Mouse (Mus musculus) kidney, embryonic 15.5 days (tissue): Measurements from ENCODE around the gene Pbxip1. TPM values are rescaled to one million over a fixed set of nuclear protein-coding genes. Genes with fewer than 3 reads are reported as not detected.

Source experiments
- ATAC-seq: fragments of 200-750 bp; cut with Nextera tagmentation; replicated peaks from 2 replicates; pipeline ENCODE4 v1.8.0; 2017; ENCODE audit warnings: moderate TSS enrichment; ENCODE audit not compliant: low FRiP score
- H3K27ac ChIP-seq: fragments of 300-500 bp; sonication (generic); 2 replicates; pipeline ENCODE4 v1.5.1; 2015; ENCODE audit warnings: mild to moderate bottlenecking, inconsistent platforms
- H3K27me3 ChIP-seq: fragments of 300-500 bp; sonication (generic); 2 replicates; pipeline ENCODE4 v1.6.1; 2015; ENCODE audit warnings: inconsistent platforms
- H3K36me3 ChIP-seq: fragments of 300-500 bp; sonication (generic); 2 replicates; pipeline ENCODE4 v1.6.1; 2015; ENCODE audit warnings: inconsistent platforms
- H3K4me1 ChIP-seq: fragments of 300-500 bp; sonication (generic); 2 replicates; pipeline ENCODE4 v1.6.1; 2015; ENCODE audit warnings: inconsistent platforms
- H3K4me2 ChIP-seq: fragments of 300-500 bp; sonication (generic); 2 replicates; pipeline ENCODE4 v1.6.1; 2015; ENCODE audit warnings: moderate library complexity, mild to moderate bottlenecking, inconsistent platforms
- H3K4me3 ChIP-seq: fragments of 300-500 bp; sonication (generic); replicated peaks from 2 replicates; pipeline ENCODE4 v1.5.1; 2015; ENCODE audit warnings: mild to moderate bottlenecking, inconsistent platforms
- H3K9ac ChIP-seq: fragments of 300-500 bp; sonication (generic); 2 replicates; pipeline ENCODE4 v1.6.1; 2015; ENCODE audit warnings: mild to moderate bottlenecking, inconsistent platforms
- H3K9me3 ChIP-seq: fragments of 300-500 bp; sonication (generic); replicated peaks from 2 replicates; pipeline ENCODE4 v1.6.1; 2016; ENCODE audit warnings: inconsistent platforms
- WGBS: fragments of 180-500 bp; shearing (Covaris S2); methylation state at CpG from one replicate; pipeline ENCODE4 v1.1.7; 2015; ENCODE audit warnings: mixed read lengths; 5-methylcytosine and 5-hydroxymethylcytosine counted together
- polyA plus RNA-seq: library from polyadenylated mRNA; unstranded; fragments of >200 nt; fragmentation: Nextera tagmentation; extraction: Ambion mirVana; gene quantifications from 2 replicates; pipeline ENCODE4 v1.2.1, GENCODE M21; 2015

The Pbxip1 gene
- polyA plus RNA-seq, 1 experiment from 2014 or later, result 39.6 TPM

DNA sequence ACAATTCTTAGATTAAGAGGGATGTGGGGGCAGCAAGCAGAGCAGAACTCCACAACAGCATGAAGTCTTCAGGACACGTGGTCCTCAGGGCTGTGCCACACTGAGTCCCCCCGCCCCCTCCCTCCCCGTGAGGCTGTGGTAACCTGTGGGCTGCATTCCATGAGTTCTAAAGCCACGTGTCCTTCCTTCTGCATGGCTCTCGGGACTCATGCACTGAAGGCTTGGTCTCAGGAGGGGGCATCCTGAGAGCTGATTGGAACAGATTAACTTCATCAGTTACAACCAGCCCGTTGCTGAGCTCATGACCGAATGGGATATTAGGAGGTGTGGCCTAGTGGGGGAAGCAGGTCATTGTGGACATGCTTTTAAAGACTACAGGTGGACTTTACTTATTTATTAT is 63.2 kb downstream of the Pbxip1 start:
- no peak overlapping the region for H3K4me3 ChIP-seq
- no peaks in the 10 kb centered on the region for H3K36me3 ChIP-seq

More for the DNA sequence above, 63.2 kb downstream of the Pbxip1 start:
- H3K27me3 ChIP-seq, result no peaks in the 10 kb centered on the region
- no peak for ATAC-seq
- no peak overlapping the region for H3K9ac ChIP-seq
- H3K4me2 ChIP-seq, result no peak overlapping the region
- no peak overlapping the region for H3K27ac ChIP-seq
- H3K4me1 ChIP-seq, result no peaks in the 10 kb centered on the region
- 52% methylated on average over 7 of the region's 7 CpGs for WGBS
- H3K9me3 ChIP-seq, result no peaks in the 10 kb centered on the region

Other genes starting within 250 kb of the Pbxip1 start
- gene Gba, start 233.8 kb upstream of the Pbxip1 start, polyA plus RNA-seq, result 41.4 and 44.0 TPM in 2 replicates
- 14.9 and 20.5 TPM in 2 replicates for gene Thbs3, start 221.5 kb upstream of the Pbxip1 start, polyA plus RNA-seq
- gene Mtx1, start 209.6 kb upstream of the Pbxip1 start, polyA plus RNA-seq, result 211 and 219 TPM in 2 replicates
- 12.0 and 12.3 TPM in 2 replicates for gene Muc1, start 207.6 kb upstream of the Pbxip1 start, polyA plus RNA-seq
- 309 and 321 TPM in 2 replicates for gene Krtcap2, start 190.7 kb upstream of the Pbxip1 start, polyA plus RNA-seq
- gene Trim46, start 190.4 kb upstream of the Pbxip1 start, polyA plus RNA-seq, result 3.4 and 5.2 TPM in 2 replicates
- 149 and 153 TPM in 2 replicates for gene Dpm3, start 177.3 kb upstream of the Pbxip1 start, polyA plus RNA-seq
- 58.0 and 59.9 TPM in 2 replicates for gene Slc50a1, start 166.1 kb upstream of the Pbxip1 start, polyA plus RNA-seq
- 66.0 and 66.6 TPM in 2 replicates for gene Efna1, start 155.6 kb upstream of the Pbxip1 start, polyA plus RNA-seq
- gene Efna3, start 113.7 kb upstream of the Pbxip1 start, polyA plus RNA-seq, result 9.3 and 11.9 TPM in 2 replicates
- 29.8 and 31.5 TPM in 2 replicates for gene Efna4, start 98.7 kb upstream of the Pbxip1 start, polyA plus RNA-seq
- gene Adam15, start 86.7 kb upstream of the Pbxip1 start, polyA plus RNA-seq, result 73.4 and 84.3 TPM in 2 replicates
- 0.34 and 0.35 TPM in 2 replicates for gene Dcst2, start 74.7 kb upstream of the Pbxip1 start, polyA plus RNA-seq
- 1.9 and 2.5 TPM in 2 replicates for gene Dcst1, start 71.5 kb upstream of the Pbxip1 start, polyA plus RNA-seq
- 2.4 and 3.7 TPM in 2 replicates for gene Zbtb7b, start 41.9 kb upstream of the Pbxip1 start, polyA plus RNA-seq
- 0.14 TPM in 1 of 2 replicates, not detected in the other for gene Lenep, start 33.9 kb upstream of the Pbxip1 start, polyA plus RNA-seq
- 29.4 and 31.4 TPM in 2 replicates for gene Flad1, start 24.8 kb upstream of the Pbxip1 start, polyA plus RNA-seq
- 518 and 559 TPM in 2 replicates for gene Cks1b, start 18.3 kb upstream of the Pbxip1 start, polyA plus RNA-seq
- 97.1 and 105 TPM in 2 replicates for gene Shc1, start 18.3 kb upstream of the Pbxip1 start, polyA plus RNA-seq
- 38.3 and 43.5 TPM in 2 replicates for gene Pygo2, start 6.5 kb upstream of the Pbxip1 start, polyA plus RNA-seq
- gene Pmvk, start 17.8 kb downstream of the Pbxip1 start, polyA plus RNA-seq, result 52.6 and 59.1 TPM in 2 replicates
- 2.1 and 3.0 TPM in 2 replicates for gene Kcnn3, start 83.5 kb downstream of the Pbxip1 start, polyA plus RNA-seq